Mouse (Mus musculus) MEL (cell line): Measurements from ENCODE around the gene Depdc5. TPM values are rescaled to one million over a fixed set of nuclear protein-coding genes. Genes with fewer than 3 reads are reported as not detected.

Experiments used
- DNase-seq: peaks from one replicate; pipeline ENCODE4 v3.0.0; 2011; ENCODE audit warnings: low read depth, low spot score
- H3K27ac ChIP-seq: 2 replicates; pipeline ENCODE4 v1.5.1; 2012; ENCODE audit warnings: low read depth, mild to moderate bottlenecking, control low read depth, low read length, moderate library complexity; ENCODE audit not compliant: control insufficient read depth
- H3K27me3 ChIP-seq, 2 experiments: fragments of 150-350 bp in 1 of 2; sonication (generic) in 1 of 2; 2 replicates each; pipeline ENCODE4 v1.6.1; 2012; ENCODE audit warnings: low read length in 2 of 2, mild to moderate bottlenecking in 2 of 2, improper control_type of control experiment in 1 of 2, moderate library complexity in 1 of 2; ENCODE audit not compliant: insufficient read depth in 2 of 2, control insufficient read depth in 1 of 2
- H3K36me3 ChIP-seq, 2 experiments: 2 replicates each; pipeline ENCODE4 v1.6.1; 2012 to 2014; ENCODE audit warnings: low read length in 2 of 2, improper control_type of control experiment in 1 of 2, inconsistent platforms in 1 of 2, mild to moderate bottlenecking in 1 of 2; ENCODE audit not compliant: insufficient read depth in 2 of 2, control insufficient read depth in 1 of 2
- H3K4me1 ChIP-seq, 2 experiments: fragments of 150-350 bp in 1 of 2; sonication (generic) in 1 of 2; 2 replicates each; pipeline ENCODE4 v1.6.1; 2012; ENCODE audit warnings: low read length in 2 of 2, improper control_type of control experiment in 1 of 2, mild to moderate bottlenecking in 1 of 2; ENCODE audit not compliant: insufficient read depth in 2 of 2, control insufficient read depth in 1 of 2
- H3K4me3 ChIP-seq, 2 experiments: fragments of 150-350 bp in 1 of 2; sonication (generic) in 1 of 2; 2 replicates each; pipeline ENCODE4 v1.5.1; 2012; ENCODE audit warnings: low read depth in 2 of 2, low read length in 2 of 2, mild to moderate bottlenecking in 2 of 2, moderate library complexity in 2 of 2, control low read depth in 1 of 2, improper control_type of control experiment in 1 of 2; ENCODE audit not compliant: control insufficient read depth in 1 of 2, insufficient read depth in 1 of 2
- H3K79me2 ChIP-seq: 2 replicates; pipeline ENCODE4 v1.6.1; 2012; ENCODE audit warnings: mild to moderate bottlenecking, low read length, moderate library complexity; ENCODE audit not compliant: control insufficient read depth, poor library complexity, insufficient read depth
- H3K9ac ChIP-seq: 2 replicates; pipeline ENCODE4 v1.6.1; 2012; ENCODE audit warnings: low read depth, mild to moderate bottlenecking, control low read depth, low read length, moderate library complexity; ENCODE audit not compliant: control insufficient read depth, poor library complexity, severe bottlenecking
- H3K9me3 ChIP-seq: fragments of 150-350 bp; sonication (generic); replicated peaks from 2 replicates; pipeline ENCODE4 v1.6.1; 2012; ENCODE audit warnings: mild to moderate bottlenecking, low read length, improper control_type of control experiment, moderate library complexity; ENCODE audit not compliant: insufficient read depth
- CHD2 ChIP-seq: IDR thresholded peaks from 2 replicates; pipeline ENCODE4 v1.6.1; 2011; ENCODE audit warnings: low read length, improper control_type of control experiment
- CTCF ChIP-seq, 3 experiments: IDR thresholded peaks in 2 of 3; conservative IDR thresholded peaks in 1 of 3; 2 replicates each; pipeline ENCODE4 v1.5.1; 2011 to 2012; ENCODE audit warnings: low read length in 3 of 3, low read depth in 2 of 3, mild to moderate bottlenecking in 2 of 3, improper control_type of control experiment in 1 of 3, inconsistent platforms in 1 of 3, mixed read lengths in 1 of 3, moderate library complexity in 1 of 3; ENCODE audit not compliant: control insufficient read depth in 1 of 3, insufficient read depth in 1 of 3, poor library complexity in 1 of 3, severe bottlenecking in 1 of 3
- ELF1 ChIP-seq: IDR thresholded peaks from 2 replicates; pipeline ENCODE4 v1.6.1; 2014; ENCODE audit warnings: low read depth, mild to moderate bottlenecking, inconsistent platforms, low read length, improper control_type of control experiment, moderate library complexity
- ETS1 ChIP-seq: IDR thresholded peaks from 2 replicates; pipeline ENCODE4 v1.6.1; 2012; ENCODE audit warnings: low read depth, mild to moderate bottlenecking, inconsistent platforms, low read length, improper control_type of control experiment, moderate library complexity
- HCFC1 ChIP-seq: IDR thresholded peaks from 2 replicates; pipeline ENCODE4 v1.6.1; 2012; ENCODE audit warnings: low read depth, mild to moderate bottlenecking, inconsistent platforms, low read length, improper control_type of control experiment, moderate library complexity
- JUND ChIP-seq: IDR thresholded peaks from 2 replicates; pipeline ENCODE4 v1.6.1; 2011; ENCODE audit warnings: low read depth, mild to moderate bottlenecking, improper control_type of control experiment, low read length
- MAFK ChIP-seq: IDR thresholded peaks from 2 replicates; pipeline ENCODE4 v1.6.1; 2011; ENCODE audit warnings: low read depth, mild to moderate bottlenecking, low read length, improper control_type of control experiment, borderline replicate concordance
- MAZ ChIP-seq: IDR thresholded peaks from 2 replicates; pipeline ENCODE4 v1.6.1; 2012; ENCODE audit warnings: low read depth, mild to moderate bottlenecking, inconsistent platforms, low read length, improper control_type of control experiment
- MEF2A ChIP-seq: IDR thresholded peaks from 2 replicates; pipeline ENCODE4 v1.6.1; 2014; ENCODE audit warnings: low read depth, mild to moderate bottlenecking, inconsistent platforms, low read length, improper control_type of control experiment; ENCODE audit not compliant: poor library complexity, insufficient replicate concordance, severe bottlenecking; ENCODE audit errors: extremely low read depth
- MXI1 ChIP-seq: IDR thresholded peaks from 2 replicates; pipeline ENCODE4 v1.6.1; 2011; ENCODE audit warnings: mild to moderate bottlenecking, low read depth, low read length, improper control_type of control experiment
- MYB ChIP-seq: IDR thresholded peaks from 2 replicates; pipeline ENCODE4 v1.6.1; 2011; ENCODE audit warnings: mild to moderate bottlenecking, low read depth, low read length, improper control_type of control experiment
- NELFE ChIP-seq: IDR thresholded peaks from 2 replicates; pipeline ENCODE4 v1.6.1; 2011; ENCODE audit warnings: low read depth, low read length, improper control_type of control experiment
- POLR2A ChIP-seq, 2 experiments: IDR thresholded peaks; 2 replicates each; pipeline ENCODE4 v1.6.1; 2011 to 2012; ENCODE audit warnings: low read length in 2 of 2, mild to moderate bottlenecking in 2 of 2, control low read depth in 1 of 2, improper control_type of control experiment in 1 of 2, low read depth in 1 of 2, moderate library complexity in 1 of 2; ENCODE audit not compliant: control insufficient read depth in 1 of 2, insufficient read depth in 1 of 2, poor library complexity in 1 of 2
- RAD21 ChIP-seq: IDR thresholded peaks from 2 replicates; pipeline ENCODE4 v1.6.1; 2011; ENCODE audit warnings: mild to moderate bottlenecking, low read depth, low read length, improper control_type of control experiment
- RCOR1 ChIP-seq: IDR thresholded peaks from 2 replicates; pipeline ENCODE4 v1.6.1; 2012; ENCODE audit warnings: low read depth, mild to moderate bottlenecking, inconsistent platforms, low read length, improper control_type of control experiment
- SMC3 ChIP-seq: IDR thresholded peaks from 2 replicates; pipeline ENCODE4 v1.6.1; 2011; ENCODE audit warnings: low read depth, low read length, improper control_type of control experiment
- TAL1 ChIP-seq: IDR thresholded peaks from 2 replicates; pipeline ENCODE4 v1.6.1; 2012; ENCODE audit warnings: mild to moderate bottlenecking, inconsistent platforms, low read length, moderate library complexity, mixed read lengths
- TCF12 ChIP-seq: IDR thresholded peaks from 2 replicates; pipeline ENCODE4 v1.6.1; 2014; ENCODE audit warnings: low read depth, mild to moderate bottlenecking, inconsistent platforms, low read length, improper control_type of control experiment, moderate library complexity
- UBTF ChIP-seq: IDR thresholded peaks from 2 replicates; pipeline ENCODE4 v1.6.1; 2012; ENCODE audit warnings: low read depth, mild to moderate bottlenecking, inconsistent platforms, low read length, improper control_type of control experiment, moderate library complexity, borderline replicate concordance; ENCODE audit not compliant: insufficient read depth
- USF2 ChIP-seq, 2 experiments: IDR thresholded peaks; 2 replicates each; pipeline ENCODE4 v1.6.1; 2011 to 2012; ENCODE audit warnings: improper control_type of control experiment in 2 of 2, low read length in 2 of 2, borderline replicate concordance in 1 of 2, inconsistent platforms in 1 of 2, low read depth in 1 of 2, mild to moderate bottlenecking in 1 of 2; ENCODE audit not compliant: insufficient read depth in 1 of 2
- ZC3H11A ChIP-seq: IDR thresholded peaks from 2 replicates; pipeline ENCODE4 v1.6.1; 2012; ENCODE audit warnings: low read depth, mild to moderate bottlenecking, inconsistent platforms, low read length, improper control_type of control experiment
- ZKSCAN1 ChIP-seq: IDR thresholded peaks from 2 replicates; pipeline ENCODE4 v1.6.1; 2012; ENCODE audit warnings: low read depth, mild to moderate bottlenecking, inconsistent platforms, low read length, improper control_type of control experiment, moderate library complexity
- ZNF384 ChIP-seq: IDR thresholded peaks from 2 replicates; pipeline ENCODE4 v1.6.1; 2012; ENCODE audit warnings: low read depth, mild to moderate bottlenecking, inconsistent platforms, low read length, improper control_type of control experiment
- polyA plus RNA-seq, 2 experiments: library from polyadenylated mRNA; stranded (reverse) in 1 of 2; unstranded in 1 of 2; fragments of >175 nt in 1 of 2; fragments of >200 nt in 1 of 2; gene quantifications; 2 replicates each; pipeline versions ENCODE4 v1.2.1 to v1.2.4; 2012; ENCODE audit warnings: low replicate concordance in 2 of 2, low read depth in 1 of 2; ENCODE audit not compliant: insufficient read length in 2 of 2, insufficient read depth in 1 of 2, missing spikeins in 1 of 2
- total RNA-seq: library from RNA; depleted of rRNA; stranded (reverse); fragments of 300-350 nt; gene quantifications from 2 replicates; pipeline ENCODE4 v1.2.3, GENCODE M21; 2012

The Depdc5 gene
- total and polyA plus RNA-seq, 3 experiments: 20.3 to 23.9 TPM; not detected in 1

DNA sequence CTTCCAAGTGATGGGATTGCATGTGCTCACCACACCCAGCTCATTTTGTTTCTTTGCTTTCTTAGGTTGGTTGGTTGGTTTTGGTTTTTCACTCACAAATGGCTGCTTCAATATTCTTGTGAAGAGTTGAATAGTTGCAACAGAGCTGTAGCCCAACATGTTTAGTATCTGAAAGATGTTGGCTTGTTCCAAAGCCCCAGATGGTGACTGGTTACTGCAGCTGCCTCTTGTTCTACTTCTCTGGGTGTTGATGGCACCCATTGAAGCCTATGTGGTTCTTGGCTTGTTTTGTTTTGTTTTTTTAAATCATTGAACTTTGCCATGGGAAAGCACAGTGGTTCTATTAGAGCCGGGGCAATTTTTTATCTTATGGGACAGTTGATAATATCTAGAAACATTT lies 99.1 kb downstream of the Depdc5 start:
- no peaks in the 10 kb centered on the region for H3K4me1 ChIP-seq
- no peak overlapping the region for H3K9ac ChIP-seq
- no peaks in the 10 kb centered on the region; a peak in 1 of 4 replicates for H3K36me3 ChIP-seq
- H3K27me3 ChIP-seq: no peaks in the 10 kb centered on the region
- no peak for TF ChIP-seq ZC3H11A
- H3K9me3 ChIP-seq: no peaks in the 10 kb centered on the region
- no peaks in the 10 kb centered on the region for H3K79me2 ChIP-seq
- no peak overlapping the region for H3K4me3 ChIP-seq
- no peak for DNase-seq
- no peak overlapping the region for H3K27ac ChIP-seq

DNA sequence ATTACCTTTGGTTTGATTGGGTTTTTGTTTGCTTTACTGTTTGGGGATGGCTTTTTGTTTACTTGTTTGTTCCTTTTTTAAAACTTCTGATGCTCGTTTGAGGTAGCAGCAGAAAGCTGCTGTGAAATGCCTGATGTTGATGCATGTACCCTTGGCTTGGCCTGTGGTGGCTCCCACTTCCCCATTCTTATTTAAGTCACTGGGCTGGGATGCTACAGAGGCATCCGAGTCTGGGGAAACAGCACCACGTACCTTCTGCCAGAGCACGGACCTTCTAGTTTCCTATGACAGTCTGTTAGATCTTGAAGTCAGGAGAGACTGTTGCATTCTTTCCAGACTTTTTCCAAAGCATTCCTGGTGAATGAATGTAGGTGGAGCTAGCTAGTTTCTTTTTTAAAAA lies 113.0 kb downstream of the Depdc5 start:
- no peak for TF ChIP-seq MAZ
- TF ChIP-seq MEF2A: no peak
- no peak for TF ChIP-seq SMC3
- no peak for TF ChIP-seq UBTF
- TF ChIP-seq ZNF384: no peak
- TF ChIP-seq ELF1: no peak
- no peak for TF ChIP-seq RCOR1
- TF ChIP-seq HCFC1: no peak
- no peak for TF ChIP-seq POLR2A (IDR thresholded peaks at IDR 0.05; ENCODE audit: control insufficient read depth in 1 of 2, insufficient read depth in 1 of 2, low read depth in 1 of 2, low read length in 2 of 2, poor library complexity in 1 of 2)
- TF ChIP-seq MYB: no peak
- no peak for TF ChIP-seq NELFE
- TF ChIP-seq TAL1: no peak
- no peaks in the 10 kb centered on the region for H3K4me1 ChIP-seq
- H3K9me3 ChIP-seq: no peaks in the 10 kb centered on the region
- H3K36me3 ChIP-seq: peaks cover 0 to 5% of the 10 kb centered on the region in 2 experiments; a peak in 2 of 4 replicates
- no peak overlapping the region for H3K4me3 ChIP-seq
- no peak for DNase-seq
- no peaks in the 10 kb centered on the region for H3K27me3 ChIP-seq
- H3K9ac ChIP-seq: no peak overlapping the region
- no peak overlapping the region for H3K27ac ChIP-seq
- H3K79me2 ChIP-seq: no peaks in the 10 kb centered on the region

DNA sequence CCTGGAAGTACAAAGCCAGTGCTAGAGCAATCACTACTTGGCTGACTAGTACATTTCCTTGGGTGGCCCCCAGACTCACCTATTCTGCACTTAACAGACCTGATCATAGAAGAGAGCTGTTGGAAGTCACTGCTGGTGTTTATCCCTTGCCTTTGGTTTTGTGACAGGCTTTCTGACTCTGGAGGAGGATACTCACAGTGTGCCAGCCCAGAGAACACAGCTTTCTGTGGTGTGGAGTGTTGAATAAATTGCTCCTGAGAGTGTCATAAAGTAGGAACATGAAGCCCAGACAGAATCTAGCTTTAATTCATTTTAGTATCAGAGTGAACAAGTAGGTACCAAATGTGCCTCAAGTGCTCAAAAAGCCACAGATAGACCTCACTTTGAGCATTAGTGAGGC lies 113.7 kb downstream of the Depdc5 start:
- H3K4me1 ChIP-seq: no peaks in the 10 kb centered on the region
- H3K4me3 ChIP-seq: no peak overlapping the region
- no peak overlapping the region for H3K27ac ChIP-seq
- DNase-seq: no peak
- H3K36me3 ChIP-seq: peaks cover 0 to 5% of the 10 kb centered on the region in 2 experiments; a peak in 2 of 4 replicates
- TF ChIP-seq UBTF (no peak), POLR2A (IDR thresholded peaks at IDR 0.05; ENCODE audit: control insufficient read depth in 1 of 2, insufficient read depth in 1 of 2, low read depth in 1 of 2, low read length in 2 of 2, poor library complexity in 1 of 2) (no peak), MAZ (no peak), TCF12 (no peak), CTCF (IDR thresholded peaks at IDR 0.05 in 2 of 3, conservative IDR thresholded peaks at IDR 0.05 in 1 of 3; ENCODE audit: control insufficient read depth in 1 of 3, insufficient read depth in 1 of 3, low read depth in 2 of 3, low read length in 3 of 3, poor library complexity in 1 of 3, severe bottlenecking in 1 of 3) (no peak), ETS1 (no peak), ZKSCAN1 (no peak), HCFC1 (no peak), MAFK (no peak), USF2 (IDR thresholded peaks at IDR 0.05; ENCODE audit: borderline replicate concordance in 1 of 2, insufficient read depth in 1 of 2, low read depth in 1 of 2, low read length in 2 of 2) (no peak), ELF1 (no peak), JUND (no peak), SMC3 (no peak), RAD21 (no peak), MXI1 (no peak), TAL1 (no peak), CHD2 (no peak)
- H3K27me3 ChIP-seq: no peaks in the 10 kb centered on the region
- no peak overlapping the region for H3K9ac ChIP-seq
- no peaks in the 10 kb centered on the region for H3K9me3 ChIP-seq
- H3K79me2 ChIP-seq: no peaks in the 10 kb centered on the region
